Mouse (Mus musculus): Measurements from ENCODE around the gene Ostf1. TPM values are rescaled to one million over a fixed set of nuclear protein-coding genes. Genes with fewer than 3 reads are reported as not detected.

Ostf1 gene
- polyA plus RNA-seq (2015; fragmentation: Nextera tagmentation; extraction: Ambion mirVana): 60.8 and 65.3 TPM in 2 replicates

DNA sequence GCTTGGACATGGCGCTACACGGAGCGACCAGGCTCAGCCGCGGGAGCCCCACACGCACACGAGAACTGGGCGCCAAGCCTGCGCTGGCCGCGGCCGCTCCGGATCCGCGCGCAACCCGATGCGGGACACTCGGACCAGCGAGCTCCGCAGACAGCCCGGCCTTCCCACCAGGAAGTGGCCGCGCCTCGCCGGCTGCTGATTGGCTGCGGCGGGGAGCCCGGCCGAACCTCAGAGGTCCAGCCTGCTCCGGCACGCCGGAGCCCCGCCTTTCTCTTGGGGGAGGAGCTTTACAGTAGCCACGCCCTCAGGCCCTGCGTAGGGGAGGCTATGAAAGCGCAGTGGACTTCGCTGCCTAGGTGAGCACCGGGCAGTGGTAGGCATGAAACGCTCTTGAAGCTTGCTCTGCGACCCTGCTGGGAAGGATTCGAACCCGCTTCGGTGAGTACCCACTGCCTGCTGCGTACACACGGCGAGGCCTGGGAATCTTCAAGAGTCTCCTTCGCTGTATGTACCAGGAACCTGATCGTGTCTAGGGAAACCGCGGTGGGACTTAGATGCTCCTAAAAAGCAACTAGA, at the start of gene Ostf1, which contains the start of gene Nmrk1:
Ostf1 (minus strand) TSS at position 180 of the 576 bp plus-strand sequence.
Nmrk1 (plus strand) TSS at position 307 of the 576 bp plus-strand sequence.
- ATAC-seq (ENCODE audit: low FRiP score, low read depth): peak; percentile 97
- Histone ChIP-seq H3K4me1 (peaks cover 25% of the 10 kb centered on the region), H3K4me2 (replicated peaks) (peak within 1 kb of the TSS; percentile 80), H3K4me3 (peak within 1 kb of the TSS; percentile 83), H3K27me3 (no peaks in the 10 kb centered on the region), H3K27ac (peak within 1 kb of the TSS; percentile 56), H3K9me3 (no peaks in the 10 kb centered on the region), H3K36me3 (no peaks in the 10 kb centered on the region), H3K9ac (peak within 1 kb of the TSS; percentile 81)
- under 1% methylated on average over 48 of the region's 51 CpGs for WGBS

DNA sequence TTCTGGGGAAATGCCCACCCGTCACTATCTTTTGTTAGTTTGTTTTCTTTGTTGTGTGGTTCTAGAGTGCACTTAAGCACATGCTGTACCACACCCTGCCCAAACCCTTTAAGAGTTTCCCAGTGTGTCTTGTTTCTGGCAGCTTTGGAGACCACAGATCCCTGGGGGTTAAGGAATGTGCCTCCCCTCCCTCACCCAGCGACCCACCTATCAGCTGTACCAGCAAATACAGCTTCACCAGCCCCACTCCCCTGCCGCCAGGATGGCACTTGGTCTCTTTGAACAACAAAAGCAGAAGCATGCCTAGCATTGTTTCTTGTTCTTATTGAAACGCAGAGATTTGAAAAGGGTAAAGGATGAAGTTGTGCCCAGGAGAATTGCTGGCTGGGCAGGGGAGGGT, 41.5 kb upstream of the Ostf1 start:
- Histone ChIP-seq H3K9ac (peak overlapping the region; percentile 43; the same call in 1 of the 2 replicates), H3K4me2 (replicated peaks) (peak overlapping the region; percentile 85), H3K27ac (no peak overlapping the region), H3K36me3 (no peaks in the 10 kb centered on the region), H3K4me1 (peaks cover 20% of the 10 kb centered on the region), H3K9me3 (no peaks in the 10 kb centered on the region), H3K4me3 (peak overlapping the region; percentile 78), H3K27me3 (no peaks in the 10 kb centered on the region)
- no peak for ATAC-seq (ENCODE audit: low FRiP score, low read depth)
- WGBS: 35% methylated on average over 4 of the region's 4 CpGs

DNA sequence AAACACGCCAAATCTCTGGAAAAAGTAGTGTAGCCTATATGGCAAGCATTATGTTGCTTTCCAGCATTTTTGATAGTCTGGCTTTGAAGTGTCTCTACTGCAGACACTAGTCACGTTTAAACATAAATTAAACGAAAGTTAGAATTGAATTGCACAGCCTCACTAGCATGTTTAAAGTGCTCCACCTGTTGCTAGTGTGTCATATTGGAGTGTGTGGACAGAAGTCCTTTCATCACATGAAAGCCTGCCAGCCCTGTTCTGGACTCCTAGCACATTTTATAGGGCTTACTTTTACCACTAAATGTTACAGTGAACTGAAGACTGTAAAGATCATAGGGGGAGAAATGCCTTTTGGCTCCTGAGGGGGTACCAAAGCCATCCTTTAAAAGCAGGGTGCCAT, 40.9 kb upstream of the Ostf1 start:
- WGBS: 48% methylated on average over 3 of the region's 3 CpGs
- Histone ChIP-seq H3K9ac (peak overlapping the region; percentile 43; the same call in 1 of the 2 replicates), H3K36me3 (no peaks in the 10 kb centered on the region), H3K4me3 (peak overlapping the region; percentile 78), H3K27ac (no peak overlapping the region), H3K27me3 (no peaks in the 10 kb centered on the region), H3K9me3 (no peaks in the 10 kb centered on the region), H3K4me1 (peaks cover 20% of the 10 kb centered on the region), H3K4me2 (replicated peaks) (peak overlapping the region; percentile 85)
- no peak for ATAC-seq (ENCODE audit: low FRiP score, low read depth)

DNA sequence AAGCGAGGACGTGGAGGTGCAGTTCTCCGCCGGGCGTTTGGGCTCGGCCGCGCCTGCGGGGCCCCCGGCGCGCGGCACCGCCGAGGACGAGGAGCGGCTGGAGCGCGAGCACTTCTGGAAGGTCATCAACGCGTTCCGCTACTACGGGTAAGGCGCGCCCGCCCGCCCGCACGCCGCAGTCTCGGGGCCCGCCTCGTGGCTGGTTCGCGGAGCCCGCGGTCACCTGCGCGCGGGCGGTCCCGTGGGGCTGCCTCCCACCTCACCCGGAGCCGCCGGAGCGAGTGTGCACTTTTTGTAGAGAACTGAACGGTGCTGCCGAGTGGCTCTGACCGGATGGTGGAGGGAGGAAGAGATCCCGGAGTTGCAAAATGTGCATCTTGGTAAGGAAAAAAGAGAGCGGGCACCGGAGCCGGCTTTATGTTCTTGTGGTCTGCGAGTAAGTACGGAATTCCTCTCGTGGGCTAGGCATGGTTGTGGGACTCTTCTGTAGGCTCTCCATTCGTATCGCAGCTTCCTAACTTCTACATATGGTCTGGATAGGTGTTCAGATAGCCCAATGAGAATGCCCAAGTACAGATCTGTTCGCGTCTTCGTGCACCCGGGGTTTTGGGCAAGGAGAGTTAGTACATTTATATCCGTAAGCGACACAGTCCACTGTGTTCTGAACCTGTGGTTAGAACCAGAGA, 39.6 kb upstream of the Ostf1 start:
- H3K4me3 ChIP-seq: peak overlapping the region; percentile 78
- under 1% methylated on average over 53 of the region's 64 CpGs for WGBS
- peak overlapping the region; percentile 85 for H3K4me2 ChIP-seq (replicated peaks)
- ATAC-seq (ENCODE audit: low FRiP score, low read depth): peak; percentile 72
- H3K9me3 ChIP-seq: no peaks in the 10 kb centered on the region
- peak overlapping the region; percentile 85 for H3K27ac ChIP-seq
- no peaks in the 10 kb centered on the region for H3K36me3 ChIP-seq
- H3K27me3 ChIP-seq: no peaks in the 10 kb centered on the region
- H3K9ac ChIP-seq: peak overlapping the region; percentile 84
- peaks cover 20% of the 10 kb centered on the region for H3K4me1 ChIP-seq

DNA sequence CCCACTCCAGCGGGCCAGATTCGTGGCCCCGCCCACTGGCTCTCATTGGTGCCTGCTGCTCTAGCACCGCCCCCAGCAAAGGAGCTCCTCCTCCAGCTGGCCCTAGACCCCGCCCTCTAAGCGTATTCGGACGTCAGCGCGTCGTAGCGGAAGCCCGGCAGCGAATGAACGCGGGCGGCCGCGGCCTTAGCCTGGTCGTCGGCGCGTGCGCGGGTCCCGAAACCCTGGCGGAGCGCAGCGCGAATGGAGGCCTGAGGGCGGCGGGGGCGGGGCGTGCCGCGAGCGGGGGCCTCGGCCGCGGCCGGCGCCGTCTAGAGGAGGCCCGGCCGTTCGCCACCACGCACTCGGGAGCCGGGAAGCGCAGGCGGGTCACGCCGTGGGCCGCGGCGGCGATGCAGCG, 39.0 kb upstream of the Ostf1 start, which contains the start of gene Carnmt1:
Carnmt1 (plus strand) TSS at position 157 of the 400 bp plus-strand sequence.
- ATAC-seq (ENCODE audit: low FRiP score, low read depth): peak; percentile 97
- no peaks in the 10 kb centered on the region for H3K27me3 ChIP-seq
- peak within 1 kb of the TSS; percentile 85 for H3K4me2 ChIP-seq (replicated peaks)
- peak within 1 kb of the TSS; percentile 85 for H3K27ac ChIP-seq
- H3K4me1 ChIP-seq: peaks cover 20% of the 10 kb centered on the region
- H3K4me3 ChIP-seq: peak within 1 kb of the TSS; percentile 78
- WGBS: under 1% methylated on average over 46 of the region's 58 CpGs
- peak within 1 kb of the TSS; percentile 84 for H3K9ac ChIP-seq
- H3K9me3 ChIP-seq: no peaks in the 10 kb centered on the region
- no peaks in the 10 kb centered on the region for H3K36me3 ChIP-seq

DNA sequence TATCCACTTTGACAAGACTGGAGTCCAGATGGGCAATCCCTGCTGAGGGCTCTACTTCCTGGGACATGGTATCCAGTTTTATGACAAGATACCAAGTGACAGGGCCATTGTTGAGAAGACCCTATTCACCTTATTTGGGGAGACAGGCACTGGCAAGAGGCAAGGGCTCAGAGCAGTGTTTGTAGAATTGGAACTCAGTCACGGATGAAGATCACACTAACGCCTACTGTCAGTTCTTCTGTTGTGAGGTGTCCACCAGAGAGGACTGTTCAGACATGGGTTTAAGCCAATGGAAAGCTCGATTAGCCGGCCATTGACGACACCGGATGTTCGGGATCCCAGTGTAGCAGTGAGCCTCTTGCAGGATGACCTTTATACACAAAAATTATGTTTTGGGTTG, 37.9 kb upstream of the Ostf1 start:
- no peaks in the 10 kb centered on the region for H3K9me3 ChIP-seq
- H3K9ac ChIP-seq: no peak overlapping the region
- no peaks in the 10 kb centered on the region for H3K27me3 ChIP-seq
- WGBS: 96% methylated on average over 7 of the region's 7 CpGs
- no peak overlapping the region for H3K27ac ChIP-seq
- no peaks in the 10 kb centered on the region for H3K36me3 ChIP-seq
- peaks cover 20% of the 10 kb centered on the region for H3K4me1 ChIP-seq
- H3K4me3 ChIP-seq: no peak overlapping the region
- H3K4me2 ChIP-seq (replicated peaks): no peak overlapping the region
- ATAC-seq (ENCODE audit: low FRiP score, low read depth): no peak

DNA sequence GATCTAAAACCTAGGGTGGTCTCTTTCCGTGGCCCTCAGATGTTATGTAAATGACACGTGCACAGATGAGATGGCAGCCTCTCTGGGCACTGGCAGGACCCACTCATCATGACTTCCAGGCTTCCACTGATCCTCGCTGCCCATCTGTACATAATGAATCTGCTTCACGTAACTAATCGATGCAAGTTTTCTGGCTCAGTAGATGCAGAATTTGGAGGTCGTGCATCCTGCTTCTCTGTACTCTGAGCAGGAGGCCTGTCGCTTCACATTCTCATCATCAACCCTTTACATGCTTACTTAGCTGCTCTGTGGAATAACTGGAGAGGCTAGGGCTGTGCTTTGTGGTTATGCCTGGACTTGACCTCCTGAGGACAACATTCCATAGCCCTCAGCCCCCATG, 35.3 kb upstream of the Ostf1 start:
- 88% methylated on average over 7 of the region's 7 CpGs for WGBS
- no peak overlapping the region for H3K9ac ChIP-seq
- no peak overlapping the region for H3K27ac ChIP-seq
- no peaks in the 10 kb centered on the region for H3K9me3 ChIP-seq
- H3K36me3 ChIP-seq: no peaks in the 10 kb centered on the region
- ATAC-seq (ENCODE audit: low FRiP score, low read depth): no peak
- H3K4me1 ChIP-seq: peaks cover 4% of the 10 kb centered on the region
- H3K4me3 ChIP-seq: no peak overlapping the region
- H3K27me3 ChIP-seq: no peaks in the 10 kb centered on the region
- H3K4me2 ChIP-seq (replicated peaks): no peak overlapping the region

DNA sequence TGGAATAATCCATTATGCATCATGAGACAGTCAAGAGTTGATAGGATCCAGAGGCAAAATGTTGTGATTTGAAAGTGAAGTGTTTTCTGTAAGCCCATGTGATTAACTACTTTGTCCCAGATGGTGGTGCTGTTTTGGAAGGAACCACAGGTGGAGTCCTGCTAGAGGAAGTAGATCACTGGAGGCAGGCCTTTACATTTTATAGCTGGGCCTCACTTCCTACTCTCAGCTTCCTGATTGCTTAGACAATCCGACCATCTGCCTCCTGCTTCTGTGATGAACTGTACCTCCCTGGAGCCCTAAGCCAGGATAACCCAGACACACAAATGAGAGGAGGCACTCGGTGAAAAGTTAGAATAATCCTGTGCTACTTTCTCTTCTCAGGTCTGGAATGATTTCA, 32.3 kb upstream of the Ostf1 start:
- H3K4me3 ChIP-seq: no peak overlapping the region
- H3K36me3 ChIP-seq: no peaks in the 10 kb centered on the region
- WGBS: 39% methylated on average over 2 of the region's 2 CpGs
- no peak overlapping the region for H3K4me2 ChIP-seq (replicated peaks)
- no peak for ATAC-seq (ENCODE audit: low FRiP score, low read depth)
- no peak overlapping the region for H3K9ac ChIP-seq
- H3K9me3 ChIP-seq: no peaks in the 10 kb centered on the region
- no peaks in the 10 kb centered on the region for H3K4me1 ChIP-seq
- no peak overlapping the region for H3K27ac ChIP-seq
- no peaks in the 10 kb centered on the region for H3K27me3 ChIP-seq

DNA sequence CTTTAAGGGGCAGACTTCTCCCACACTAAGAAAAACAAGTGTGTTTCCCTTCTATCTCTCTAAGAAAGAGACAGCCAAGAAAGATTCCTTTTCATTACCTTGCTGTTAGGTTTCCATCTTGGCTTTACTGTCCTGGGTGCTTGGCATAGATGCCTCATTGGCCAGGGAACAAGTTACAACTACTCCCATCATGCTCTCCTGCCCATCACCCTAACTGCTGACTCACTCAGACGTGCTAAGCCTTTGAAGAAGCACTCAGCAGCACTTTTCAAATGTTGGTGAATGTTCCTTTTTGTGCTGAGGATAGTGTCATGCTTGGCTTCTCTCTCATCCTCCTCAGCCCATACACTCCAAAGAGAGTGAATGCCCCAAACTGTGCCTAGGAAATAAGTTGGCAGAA, 30.1 kb upstream of the Ostf1 start:
- Histone ChIP-seq H3K36me3 (no peaks in the 10 kb centered on the region), H3K9ac (no peak overlapping the region), H3K27me3 (no peaks in the 10 kb centered on the region), H3K4me2 (replicated peaks) (no peak overlapping the region), H3K9me3 (no peaks in the 10 kb centered on the region), H3K4me1 (no peaks in the 10 kb centered on the region), H3K27ac (no peak overlapping the region), H3K4me3 (no peak overlapping the region)
- 42% methylated on average over 1 of the region's 1 CpGs for WGBS
- no peak for ATAC-seq (ENCODE audit: low FRiP score, low read depth)

DNA sequence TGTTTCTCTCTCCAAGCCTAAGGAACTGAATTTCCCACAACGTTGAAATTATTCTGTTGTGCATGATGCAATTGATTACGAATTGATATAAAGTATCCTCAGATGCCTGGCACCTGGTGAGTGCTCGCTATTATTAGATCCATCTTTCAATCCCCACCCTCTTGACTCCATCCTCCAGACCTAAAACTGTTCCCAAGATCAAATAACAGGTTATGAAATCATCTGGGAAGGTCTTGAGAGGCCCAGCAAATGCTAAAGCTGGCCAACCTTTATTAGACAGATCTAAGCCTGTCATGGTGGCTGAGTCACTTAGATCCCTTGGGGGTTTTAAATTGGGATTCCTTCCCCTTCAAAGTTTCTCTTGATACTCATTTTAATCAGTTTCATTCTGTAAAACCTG, 28.8 kb upstream of the Ostf1 start:
- Histone ChIP-seq H3K4me2 (replicated peaks) (no peak overlapping the region), H3K4me1 (no peaks in the 10 kb centered on the region), H3K4me3 (no peak overlapping the region), H3K27me3 (no peaks in the 10 kb centered on the region), H3K9me3 (no peaks in the 10 kb centered on the region), H3K27ac (no peak overlapping the region), H3K9ac (no peak overlapping the region), H3K36me3 (no peaks in the 10 kb centered on the region)
- ATAC-seq (ENCODE audit: low FRiP score, low read depth): no peak
- WGBS: 78% methylated on average over 3 of the region's 3 CpGs

DNA sequence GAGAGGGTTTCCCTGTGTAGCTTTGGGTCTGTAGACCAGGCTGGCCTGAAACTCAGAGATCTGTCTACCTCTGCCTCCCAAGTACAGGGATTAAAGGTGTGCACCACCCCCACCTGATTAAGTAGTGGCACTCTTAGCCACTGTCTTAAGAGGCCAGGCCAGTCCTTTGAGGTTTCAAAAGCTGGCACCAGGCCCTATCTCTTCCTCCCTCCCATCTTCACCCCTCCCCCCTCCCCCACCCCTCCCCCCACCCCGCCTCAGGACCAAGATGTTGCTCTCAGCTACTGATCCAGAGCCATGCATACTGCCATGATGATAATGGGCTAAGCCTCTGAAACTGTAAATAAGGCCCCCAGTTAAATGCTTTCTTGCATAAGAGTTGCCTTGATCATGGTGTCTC, 27.7 kb upstream of the Ostf1 start:
- ATAC-seq (ENCODE audit: low FRiP score, low read depth): no peak
- H3K27me3 ChIP-seq: no peaks in the 10 kb centered on the region
- H3K36me3 ChIP-seq: no peaks in the 10 kb centered on the region
- H3K27ac ChIP-seq: no peak overlapping the region
- no peak overlapping the region for H3K4me3 ChIP-seq
- 0% methylated on average over 1 of the region's 1 CpGs for WGBS
- no peaks in the 10 kb centered on the region for H3K9me3 ChIP-seq
- H3K4me2 ChIP-seq (replicated peaks): no peak overlapping the region
- no peaks in the 10 kb centered on the region for H3K4me1 ChIP-seq
- H3K9ac ChIP-seq: no peak overlapping the region

DNA sequence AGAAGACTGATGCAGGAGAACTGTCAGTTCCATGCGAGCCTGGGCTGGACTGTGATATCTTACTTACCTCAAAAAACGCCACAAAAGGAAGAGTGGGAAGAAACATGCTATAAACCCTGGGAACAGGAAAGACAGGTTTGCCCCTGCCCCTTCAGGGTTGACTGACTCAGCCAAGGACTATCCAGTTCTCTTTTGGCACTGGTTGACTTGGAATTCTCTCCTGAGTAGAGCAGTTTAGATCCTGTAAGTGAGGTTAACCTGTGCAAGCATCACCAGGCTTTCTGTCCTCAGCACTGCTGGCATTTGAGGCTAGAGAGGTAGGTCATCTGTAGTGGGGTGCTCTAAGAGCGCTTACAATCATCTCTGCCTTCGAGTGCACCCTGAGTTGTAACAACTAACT, 26.9 kb upstream of the Ostf1 start:
- WGBS: 69% methylated on average over 4 of the region's 4 CpGs
- Histone ChIP-seq H3K27ac (no peak overlapping the region), H3K27me3 (no peaks in the 10 kb centered on the region), H3K9me3 (no peaks in the 10 kb centered on the region), H3K4me2 (replicated peaks) (no peak overlapping the region), H3K4me1 (no peaks in the 10 kb centered on the region), H3K9ac (no peak overlapping the region), H3K4me3 (no peak overlapping the region), H3K36me3 (no peaks in the 10 kb centered on the region)
- no peak for ATAC-seq (ENCODE audit: low FRiP score, low read depth)
